ENCODE assay signal across 10 mouse cellular contexts in the genomic region with DNA sequence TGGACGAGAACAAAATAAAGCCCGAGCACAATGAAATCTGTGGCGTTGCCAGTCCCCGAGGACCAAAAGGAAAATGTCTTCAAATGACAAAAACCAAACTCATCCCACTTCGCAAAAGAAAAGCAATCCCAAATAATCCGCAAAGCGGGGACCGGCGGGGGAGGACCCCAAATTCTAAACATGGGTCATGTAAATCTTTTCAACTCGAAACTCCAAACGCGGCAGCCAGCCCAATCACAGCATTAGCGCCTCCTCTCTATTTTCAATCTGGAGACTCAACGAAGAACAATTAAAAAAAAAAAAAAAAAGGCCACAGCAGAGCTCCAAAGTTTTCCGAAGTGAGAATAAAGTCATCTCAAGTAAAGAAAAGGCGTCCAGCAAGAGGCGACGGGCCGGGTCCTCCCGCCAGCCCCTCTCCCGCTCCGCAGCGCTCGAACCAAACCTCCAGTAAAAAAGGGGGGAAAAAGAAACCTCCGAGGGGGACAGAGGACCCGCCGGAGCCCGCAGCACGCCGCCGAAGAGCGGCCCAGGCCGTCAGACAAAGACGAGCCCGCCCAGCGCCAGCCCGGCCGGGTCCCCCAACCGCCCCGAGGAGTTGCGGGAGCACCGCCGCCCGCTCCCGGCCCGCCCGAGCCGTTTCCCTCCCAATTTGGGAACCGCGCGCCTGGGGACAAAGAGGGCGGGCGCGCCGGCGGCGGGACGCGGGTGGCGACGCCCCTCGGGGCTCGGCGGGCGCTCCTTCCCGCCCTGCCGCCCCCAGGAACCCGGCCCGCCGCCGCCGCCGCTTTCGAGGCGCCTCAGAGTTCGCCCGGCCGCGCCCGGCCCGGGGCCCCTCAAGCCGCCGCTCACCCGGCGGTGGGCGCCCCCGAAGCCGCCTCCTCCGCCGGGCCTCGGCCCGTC. TPM values are rescaled to one million over a fixed set of nuclear protein-coding genes. Genes with fewer than 3 reads are reported as not detected.
A peak's percentile ranks its signal among the peaks of the same experiment; 100 is the strongest.
DNase-seq lines count a peak whose midpoint lies in the region; ATAC-seq and TF ChIP-seq lines count a peak whose summit lies in the region.
"Had no signal": no experiment of that assay in that cellular context is flagged by ENCODE, and none has a peak within 500 bp of the region (broad histone marks: within the 10 kb centered on the region; RNA-seq: fewer than 3 reads in every experiment).

No protein-coding gene starts in this region.

- DNase-seq in Patski (ENCODE audit: low read depth, low spot score): no peak
- DNase-seq in forebrain, embryonic 11.5 days (ENCODE audit: low spot score): peak; percentile 87
- peak; percentile 79 for DNase-seq in intestine, embryonic 14.5 days (ENCODE audit: low spot score)
- peak; percentile 23 for DNase-seq in splenic B cell, adult 2 months (ENCODE audit: low read depth, low spot score)
- DNase-seq in left cerebral cortex, postnatal 25 days (ENCODE audit: low spot score in 2 of 2): no peak

- peak overlapping the region; percentile 99 for H3K9ac ChIP-seq in forebrain, embryonic 11.5 days (ENCODE audit: low read length)
- H3K9ac ChIP-seq in intestine, embryonic 14.5 days (ENCODE audit: low read length): peak overlapping the region; percentile 98
- peak overlapping the region; percentile 98 for H3K9ac ChIP-seq in lung, embryonic 16.5 days (ENCODE audit: low read length)

- CTCF ChIA-PET in Patski (lab: Charles Lee): no interaction called here

- H3K4me1 ChIP-seq in erythroblast, embryonic 14.5 days (ENCODE audit: control insufficient read depth): peaks cover 4% of the 10 kb centered on the region; the same call in 1 of the 2 replicates
- H3K4me1 ChIP-seq in forebrain, embryonic 11.5 days (replicated peaks; ENCODE audit: control insufficient read depth, insufficient read depth, low read length): peaks cover 10% of the 10 kb centered on the region; the same call in 1 of the 2 replicates
- H3K4me1 ChIP-seq in intestine, embryonic 14.5 days (replicated peaks; ENCODE audit: control insufficient read depth, insufficient read depth, low read length): peaks cover 19% of the 10 kb centered on the region
- H3K4me1 ChIP-seq in lung, embryonic 16.5 days (replicated peaks; ENCODE audit: control insufficient read depth, insufficient read depth, low read length): peaks cover 26% of the 10 kb centered on the region

- no peak for ATAC-seq in erythroblast, adult 5-6 weeks (replicated peaks; ENCODE audit: low FRiP score, poor library complexity, severe bottlenecking)
- peak; percentile 55 for ATAC-seq in Patski
- ATAC-seq in forebrain, embryonic 11.5 days (replicated peaks; ENCODE audit: low FRiP score): peak; percentile 64
- ATAC-seq in intestine, embryonic 14.5 days (replicated peaks; ENCODE audit: low FRiP score, low TSS enrichment, low read depth): peak; percentile 60
- peak; percentile 64 for ATAC-seq in lung, embryonic 16.5 days (ENCODE audit: low read depth)

- no peak for TF ChIP-seq CTCF in Patski (IDR thresholded peaks at IDR 0.05)

- peak overlapping the region; percentile 96 for H3K27ac ChIP-seq in forebrain, embryonic 11.5 days (ENCODE audit: low read depth, low read length)
- H3K27ac ChIP-seq in intestine, embryonic 14.5 days (ENCODE audit: low read depth): peak overlapping the region; percentile 95
- H3K27ac ChIP-seq in lung, embryonic 16.5 days (ENCODE audit: low read length): peak overlapping the region; percentile 98
- H3K27ac ChIP-seq: macrophage had no signal

- POLR2A ChIA-PET in Patski (lab: Charles Lee): no interaction called here

- peaks cover 91% of the 10 kb centered on the region for H3K27me3 ChIP-seq in erythroblast, embryonic 14.5 days (ENCODE audit: control insufficient read depth)
- no peaks in the 10 kb centered on the region for H3K27me3 ChIP-seq in Patski
- H3K27me3 ChIP-seq in forebrain, embryonic 11.5 days (ENCODE audit: control insufficient read depth, insufficient read depth, low read length): no peaks in the 10 kb centered on the region; the same call in 1 of the 2 replicates
- no peaks in the 10 kb centered on the region for H3K27me3 ChIP-seq in intestine, embryonic 14.5 days (replicated peaks; ENCODE audit: control insufficient read depth, insufficient read depth, low read length)
- no peaks in the 10 kb centered on the region; the same call in 1 of the 2 replicates for H3K27me3 ChIP-seq in lung, embryonic 16.5 days (ENCODE audit: control insufficient read depth, insufficient read depth, low read depth, low read length)
- H3K27me3 ChIP-seq in splenic B cell, adult 2 months (ENCODE audit: control insufficient read depth, insufficient read depth, low read length, poor library complexity, severe bottlenecking): peaks cover 4% of the 10 kb centered on the region

- intact Hi-C loops in left cerebral cortex, postnatal 25 days (cut with DNase I): loop anchor here (5.0 kb wide), 1 partner anchor 41 kb away; no protein-coding TSS in a partner anchor

- no peaks in the 10 kb centered on the region for H3K36me3 ChIP-seq in erythroblast, embryonic 14.5 days (ENCODE audit: control insufficient read depth)
- H3K36me3 ChIP-seq in forebrain, embryonic 11.5 days (ENCODE audit: control insufficient read depth, insufficient read depth, low read length): no peaks in the 10 kb centered on the region
- H3K36me3 ChIP-seq in intestine, embryonic 14.5 days (ENCODE audit: control insufficient read depth, insufficient read depth, low read length): no peaks in the 10 kb centered on the region
- H3K36me3 ChIP-seq in lung, embryonic 16.5 days (ENCODE audit: control insufficient read depth, insufficient read depth, low read length): no peaks in the 10 kb centered on the region
- no peaks in the 10 kb centered on the region for H3K36me3 ChIP-seq in splenic B cell, adult 2 months (ENCODE audit: control insufficient read depth, insufficient read depth, low read length, poor library complexity, severe bottlenecking)

- in situ Hi-C loops in Patski (cut with MboI; ENCODE audit: low pct_unique_long_range_greater_than_20kb): no loop called here

- H3K9me3 ChIP-seq in erythroblast, embryonic 14.5 days (ENCODE audit: control insufficient read depth, low read length): peaks cover 2% of the 10 kb centered on the region; the same call in 1 of the 2 replicates
- H3K9me3 ChIP-seq in forebrain, embryonic 11.5 days (ENCODE audit: control insufficient read depth, low read length): no peaks in the 10 kb centered on the region
- no peaks in the 10 kb centered on the region for H3K9me3 ChIP-seq in intestine, embryonic 14.5 days (ENCODE audit: control insufficient read depth, low read length)
- no peaks in the 10 kb centered on the region for H3K9me3 ChIP-seq in lung, embryonic 16.5 days (ENCODE audit: control insufficient read depth, low read length)

- H3K4me3 ChIP-seq in erythroblast, embryonic 14.5 days (replicated peaks): peak overlapping the region; percentile 14
- H3K4me3 ChIP-seq in forebrain, embryonic 11.5 days (ENCODE audit: low read depth, low read length): peak overlapping the region; percentile 93
- H3K4me3 ChIP-seq in intestine, embryonic 14.5 days (ENCODE audit: low read depth, low read length): peak overlapping the region; percentile 52
- peak overlapping the region; percentile 87 for H3K4me3 ChIP-seq in lung, embryonic 16.5 days (ENCODE audit: low read length)

- H3K4me2 ChIP-seq in forebrain, embryonic 11.5 days (ENCODE audit: low read depth, low read length, severe bottlenecking): peak overlapping the region; percentile 63
- H3K4me2 ChIP-seq in intestine, embryonic 14.5 days (ENCODE audit: low read length): peak overlapping the region; percentile 86
- H3K4me2 ChIP-seq in lung, embryonic 16.5 days (ENCODE audit: low read depth, low read length): peak overlapping the region; percentile 95

- WGBS in forebrain, embryonic 11.5 days: under 1% methylated on average over 88 of the region's 92 CpGs
- WGBS in intestine, embryonic 14.5 days: under 1% methylated on average over 63 of the region's 92 CpGs
- under 1% methylated on average over 56 of the region's 92 CpGs for WGBS in lung, embryonic 16.5 days

RNA-seq across cellular contexts. Expression of a gene that starts 1.1 kb away (rescaled TPM):
- not detected in 2 replicates for polyA plus RNA-seq in erythroblast, embryonic 14.5 days (2012)
- total RNA-seq in erythroblast, adult 5-6 weeks (2015; ENCODE audit: low replicate concordance): not detected in 2 replicates
- total RNA-seq in erythroblast, adult 5-6 weeks (2017; ENCODE audit: low replicate concordance): 0.09 TPM in 1 of 2 replicates, not detected in the other
- 33.9 TPM for polyA plus RNA-seq in Patski (2021)
- 95.7 and 96.1 TPM in 2 replicates for polyA plus RNA-seq in forebrain, embryonic 11.5 days (2014; fragmentation: Nextera tagmentation; extraction: Ambion mirVana)
- 47.7 and 57.7 TPM in 2 replicates for polyA plus RNA-seq in intestine, embryonic 14.5 days (2014; fragmentation: Nextera tagmentation; extraction: Ambion mirVana)
- 60.8 and 65.7 TPM in 2 replicates for polyA plus RNA-seq in lung, embryonic 16.5 days (2015; fragmentation: Nextera tagmentation; extraction: Ambion mirVana)
- total RNA-seq in left cerebral cortex, postnatal 25 days (2021): 1 to 10 TPM; 7.3 to 8.0 TPM
- total RNA-seq: MEL had no signal
- polyA plus RNA-seq: macrophage had no signal

RNA-seq across cellular contexts. Expression of a gene that starts 17.3 kb away (rescaled TPM):
- not detected in 2 replicates for polyA plus RNA-seq in erythroblast, embryonic 14.5 days (2012)
- not detected in 2 replicates for total RNA-seq in erythroblast, adult 5-6 weeks (2015; ENCODE audit: low replicate concordance)
- total RNA-seq in erythroblast, adult 5-6 weeks (2017; ENCODE audit: low replicate concordance): not detected in 2 replicates
- polyA plus RNA-seq in Patski (2021): not detected
- not detected in 2 replicates for polyA plus RNA-seq in forebrain, embryonic 11.5 days (2014; fragmentation: Nextera tagmentation; extraction: Ambion mirVana)
- not detected in 2 replicates for polyA plus RNA-seq in intestine, embryonic 14.5 days (2014; fragmentation: Nextera tagmentation; extraction: Ambion mirVana)
- 51.5 and 56.7 TPM in 2 replicates for polyA plus RNA-seq in lung, embryonic 16.5 days (2015; fragmentation: Nextera tagmentation; extraction: Ambion mirVana)
- total RNA-seq in left cerebral cortex, postnatal 25 days (2021): 1 to 10 TPM; 5.1 to 7.2 TPM
- total RNA-seq: MEL had no signal
- polyA plus RNA-seq: macrophage had no signal

RNA-seq across cellular contexts. Expression of a gene that starts 57.1 kb away (rescaled TPM):
- 0.01 TPM in 1 of 2 replicates, not detected in the other for polyA plus RNA-seq in erythroblast, embryonic 14.5 days (2012)
- total RNA-seq in erythroblast, adult 5-6 weeks (2015; ENCODE audit: low replicate concordance): not detected in 2 replicates
- total RNA-seq in erythroblast, adult 5-6 weeks (2017; ENCODE audit: low replicate concordance): not detected in 2 replicates
- 5.3 TPM for polyA plus RNA-seq in Patski (2021)
- 11.7 and 14.0 TPM in 2 replicates for polyA plus RNA-seq in forebrain, embryonic 11.5 days (2014; fragmentation: Nextera tagmentation; extraction: Ambion mirVana)
- polyA plus RNA-seq in intestine, embryonic 14.5 days (2014; fragmentation: Nextera tagmentation; extraction: Ambion mirVana): 4.9 and 5.8 TPM in 2 replicates
- 5.0 and 5.1 TPM in 2 replicates for polyA plus RNA-seq in lung, embryonic 16.5 days (2015; fragmentation: Nextera tagmentation; extraction: Ambion mirVana)
- total RNA-seq in left cerebral cortex, postnatal 25 days (2021): 100 to 1,000 TPM; 118 to 139 TPM

Comparison
In these comparisons a context has a peak if more than half of its experiments do, and no peak if none do; other contexts are left out.
1. H3K4me3 ChIP-seq: peak in every context shown above with its lines; median percentile 93 in forebrain, embryonic 11.5 days; 87 in lung, embryonic 16.5 days; 52 in intestine, embryonic 14.5 days; 14 in erythroblast, embryonic 14.5 days.
2. DNase-seq: peak in forebrain, embryonic 11.5 days (single experiment), intestine, embryonic 14.5 days (single experiment) and splenic B cell, adult 2 months (single experiment); none in Patski (single experiment) and left cerebral cortex, postnatal 25 days (0 of 2).
3. RNA of a gene that starts 1.1 kb away (polyA plus RNA-seq): 95.7 to 96.1 TPM in forebrain, embryonic 11.5 days, 60.8 to 65.7 TPM in lung, embryonic 16.5 days, 47.7 to 57.7 TPM in intestine, embryonic 14.5 days and 33.9 TPM in Patski (single experiment); not detected in erythroblast, embryonic 14.5 days; every median in the first group is over 10 times any median in the second.
4. RNA of a gene that starts 17.3 kb away (polyA plus RNA-seq): 51.5 to 56.7 TPM in lung, embryonic 16.5 days; not detected in forebrain, embryonic 11.5 days, not detected in intestine, embryonic 14.5 days, not detected in Patski (single experiment) and not detected in erythroblast, embryonic 14.5 days; every median in the first group is over 10 times any median in the second.
5. Peak in every context shown above with its lines, with median percentiles within 50 percentile points of each other: H3K27ac ChIP-seq, H3K4me2 ChIP-seq and H3K9ac ChIP-seq.